Mouse (Mus musculus): ENCODE results near the gene Rbbp8nl. TPM values are rescaled to one million over a fixed set of nuclear protein-coding genes. Genes with fewer than 3 reads are reported as not detected.

The Rbbp8nl gene
- polyA plus RNA-seq, 1 experiment from 2014 or later: 0.18 TPM

- Histone ChIP-seq H3K4me3 (no peak overlapping the region), H3K36me3 (no peaks in the 10 kb centered on the region), H3K4me1 (replicated peaks) (peaks cover 20% of the 10 kb centered on the region), H3K9me3 (no peaks in the 10 kb centered on the region), H3K27ac (peak overlapping the region; percentile 64; the same call in 1 of the 2 replicates), H3K27me3 (ENCODE audit: insufficient read depth, poor library complexity, severe bottlenecking) (no peaks in the 10 kb centered on the region)
- DNase-seq (ENCODE audit: low spot score): peak; percentile 81
- 31% methylated on average over 11 of the region's 11 CpGs for WGBS
Observed at GRCm38 (mm10) chr2:180250930-180251611, 38.6 kb downstream of the Rbbp8nl start.

GRCm38 (mm10) chr2:180248947-180249660, 40.6 kb downstream of the Rbbp8nl start:
- Histone ChIP-seq H3K4me1 (replicated peaks) (peaks cover 17% of the 10 kb centered on the region), H3K27ac (no peak overlapping the region; the same call in 1 of the 2 replicates), H3K27me3 (ENCODE audit: insufficient read depth, poor library complexity, severe bottlenecking) (no peaks in the 10 kb centered on the region), H3K4me3 (no peak overlapping the region), H3K9me3 (no peaks in the 10 kb centered on the region), H3K36me3 (no peaks in the 10 kb centered on the region)
- no peak for DNase-seq (ENCODE audit: low spot score)
- WGBS: 57% methylated on average over 9 of the region's 9 CpGs

- H3K27me3 ChIP-seq (ENCODE audit: insufficient read depth, poor library complexity, severe bottlenecking): no peaks in the 10 kb centered on the region
- DNase-seq (ENCODE audit: low spot score): no peak
- no peaks in the 10 kb centered on the region for H3K9me3 ChIP-seq
- H3K4me1 ChIP-seq (replicated peaks): peaks cover 17% of the 10 kb centered on the region
- 90% methylated on average over 5 of the region's 5 CpGs for WGBS
- H3K27ac ChIP-seq: no peak overlapping the region
- no peaks in the 10 kb centered on the region for H3K36me3 ChIP-seq
- H3K4me3 ChIP-seq: no peak overlapping the region
Observed at GRCm38 (mm10) chr2:180247916-180248315, 41.8 kb downstream of the Rbbp8nl start.

DNA sequence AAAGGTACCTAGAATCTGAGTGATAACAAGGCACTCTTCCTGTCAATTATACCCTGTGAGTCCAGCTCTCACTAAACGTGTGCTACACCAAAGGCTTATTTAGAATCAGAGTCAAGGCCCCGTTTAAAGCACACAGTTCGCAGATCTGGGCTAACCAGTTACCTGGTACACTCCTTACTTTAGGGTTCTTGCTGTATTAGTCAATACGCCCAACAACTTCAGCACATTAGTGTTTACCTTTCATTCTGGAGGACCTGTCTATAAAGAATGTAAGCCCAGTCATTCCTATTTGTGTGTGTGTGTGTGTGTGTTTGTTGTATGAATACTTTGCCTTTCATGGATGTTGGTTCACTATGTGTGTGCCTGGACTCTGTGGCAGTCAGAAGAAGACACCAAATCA, 46.6 kb downstream of the Rbbp8nl start:
- H3K9me3 ChIP-seq: no peaks in the 10 kb centered on the region
- no peak for DNase-seq (ENCODE audit: low spot score)
- no peak overlapping the region for H3K4me3 ChIP-seq
- H3K27ac ChIP-seq: no peak overlapping the region
- 91% methylated on average over 4 of the region's 4 CpGs for WGBS
- H3K4me1 ChIP-seq (replicated peaks): no peaks in the 10 kb centered on the region
- H3K27me3 ChIP-seq (ENCODE audit: insufficient read depth, poor library complexity, severe bottlenecking): no peaks in the 10 kb centered on the region
- H3K36me3 ChIP-seq: no peaks in the 10 kb centered on the region

DNA sequence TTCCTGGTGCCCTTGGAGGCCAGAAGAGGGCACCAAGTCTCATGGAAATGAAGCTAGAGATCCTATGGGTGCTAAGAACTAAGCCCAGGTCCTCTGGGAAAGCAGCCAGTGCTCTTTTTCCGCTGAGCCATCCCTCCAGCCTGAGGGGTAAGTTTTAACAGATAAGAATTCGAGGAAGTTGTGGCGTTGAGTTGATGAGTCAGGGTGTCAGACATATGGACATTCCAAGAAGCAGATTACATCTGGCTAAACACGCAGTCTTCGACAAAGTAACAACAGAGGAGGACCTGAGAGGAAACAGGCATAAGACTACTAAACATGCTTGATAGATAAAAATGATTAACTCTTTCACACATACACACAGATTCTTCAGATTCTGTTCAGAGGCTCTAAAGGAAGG, 51.1 kb downstream of the Rbbp8nl start:
- DNase-seq (ENCODE audit: low spot score): no peak
- H3K4me1 ChIP-seq (replicated peaks): peaks cover 17% of the 10 kb centered on the region
- no peak overlapping the region for H3K4me3 ChIP-seq
- H3K27me3 ChIP-seq (ENCODE audit: insufficient read depth, poor library complexity, severe bottlenecking): no peaks in the 10 kb centered on the region
- H3K27ac ChIP-seq: no peak overlapping the region
- no peaks in the 10 kb centered on the region for H3K36me3 ChIP-seq
- no peaks in the 10 kb centered on the region for H3K9me3 ChIP-seq
- 88% methylated on average over 5 of the region's 5 CpGs for WGBS

- WGBS: 91% methylated on average over 7 of the region's 7 CpGs
Observed at GRCm38 (mm10) chr2:180237601-180238345, 51.9 kb downstream of the Rbbp8nl start.

GRCm38 (mm10) chr2:180236930-180237329, 52.7 kb downstream of the Rbbp8nl start:
- H3K27ac ChIP-seq: no peak overlapping the region
- no peak overlapping the region for H3K4me3 ChIP-seq
- no peak for DNase-seq (ENCODE audit: low spot score)
- no peaks in the 10 kb centered on the region for H3K36me3 ChIP-seq
- no peaks in the 10 kb centered on the region for H3K9me3 ChIP-seq
- H3K4me1 ChIP-seq (replicated peaks): peaks cover 21% of the 10 kb centered on the region
- H3K27me3 ChIP-seq (ENCODE audit: insufficient read depth, poor library complexity, severe bottlenecking): no peaks in the 10 kb centered on the region
- WGBS: 87% methylated on average over 3 of the region's 3 CpGs

More at GRCm38 (mm10) chr2:180237601-180238345, 51.9 kb downstream of the Rbbp8nl start:
- no peak overlapping the region for H3K27ac ChIP-seq
- H3K4me1 ChIP-seq (replicated peaks): peaks cover 17% of the 10 kb centered on the region
- no peaks in the 10 kb centered on the region for H3K9me3 ChIP-seq
- no peaks in the 10 kb centered on the region for H3K27me3 ChIP-seq (ENCODE audit: insufficient read depth, poor library complexity, severe bottlenecking)
- DNase-seq (ENCODE audit: low spot score): no peak
- no peaks in the 10 kb centered on the region for H3K36me3 ChIP-seq
- H3K4me3 ChIP-seq: no peak overlapping the region

GRCm38 (mm10) chr2:180236500-180236899, 53.2 kb downstream of the Rbbp8nl start:
- 65% methylated on average over 3 of the region's 3 CpGs for WGBS
- DNase-seq (ENCODE audit: low spot score): no peak
- H3K4me1 ChIP-seq (replicated peaks): peaks cover 22% of the 10 kb centered on the region
- no peaks in the 10 kb centered on the region for H3K9me3 ChIP-seq
- H3K27me3 ChIP-seq (ENCODE audit: insufficient read depth, poor library complexity, severe bottlenecking): no peaks in the 10 kb centered on the region
- no peak overlapping the region for H3K4me3 ChIP-seq
- H3K36me3 ChIP-seq: no peaks in the 10 kb centered on the region
- H3K27ac ChIP-seq: peak overlapping the region; percentile 29; the same call in 1 of the 2 replicates

DNA sequence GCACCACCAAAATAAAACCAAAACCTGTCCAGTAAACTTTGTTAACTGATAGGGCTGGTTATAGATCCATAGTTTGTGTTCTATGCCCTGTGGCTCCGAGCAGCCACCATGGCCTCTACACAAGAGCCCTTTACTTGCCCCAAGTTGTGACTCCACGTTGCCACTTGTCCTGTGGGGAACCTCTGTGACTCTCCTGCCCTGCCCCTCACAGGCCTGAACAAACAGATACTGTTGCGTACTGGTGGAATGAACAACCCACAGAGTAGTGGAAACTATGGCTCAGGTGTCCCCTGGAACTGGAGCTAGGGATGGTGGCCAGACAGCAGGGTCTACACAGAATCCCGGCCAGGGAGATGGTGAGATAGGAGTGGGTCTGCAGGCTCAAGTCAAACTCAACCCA, 53.9 kb downstream of the Rbbp8nl start:
- Histone ChIP-seq H3K9me3 (no peaks in the 10 kb centered on the region), H3K4me1 (replicated peaks) (peaks cover 28% of the 10 kb centered on the region), H3K27me3 (ENCODE audit: insufficient read depth, poor library complexity, severe bottlenecking) (no peaks in the 10 kb centered on the region), H3K4me3 (no peak overlapping the region), H3K27ac (peak overlapping the region; percentile 29; the same call in 1 of the 2 replicates), H3K36me3 (no peaks in the 10 kb centered on the region)
- DNase-seq (ENCODE audit: low spot score): no peak
- 88% methylated on average over 4 of the region's 4 CpGs for WGBS

DNA sequence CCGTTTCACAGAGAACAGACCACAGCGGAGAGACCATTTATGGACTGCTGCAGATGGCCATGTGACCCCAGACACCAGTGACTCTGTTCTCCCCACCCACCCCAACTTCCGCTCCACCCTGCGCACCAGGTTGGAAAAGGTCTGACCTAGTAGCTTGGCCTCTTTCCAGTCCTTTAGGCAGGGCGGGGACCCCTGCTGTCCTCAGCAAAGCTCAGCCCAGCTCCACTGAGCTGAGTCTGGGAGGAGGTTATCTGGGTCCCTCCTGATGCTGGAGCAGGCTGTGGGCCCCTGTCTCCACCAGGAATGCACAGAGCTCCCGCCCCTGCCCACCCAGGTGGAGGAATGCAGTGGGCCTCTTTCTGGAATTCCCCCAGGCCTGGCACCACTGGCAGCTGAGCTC, 54.7 kb downstream of the Rbbp8nl start:
- 49% methylated on average over 6 of the region's 6 CpGs for WGBS
- no peak for DNase-seq (ENCODE audit: low spot score)
- H3K27ac ChIP-seq: peak overlapping the region; percentile 54

DNA sequence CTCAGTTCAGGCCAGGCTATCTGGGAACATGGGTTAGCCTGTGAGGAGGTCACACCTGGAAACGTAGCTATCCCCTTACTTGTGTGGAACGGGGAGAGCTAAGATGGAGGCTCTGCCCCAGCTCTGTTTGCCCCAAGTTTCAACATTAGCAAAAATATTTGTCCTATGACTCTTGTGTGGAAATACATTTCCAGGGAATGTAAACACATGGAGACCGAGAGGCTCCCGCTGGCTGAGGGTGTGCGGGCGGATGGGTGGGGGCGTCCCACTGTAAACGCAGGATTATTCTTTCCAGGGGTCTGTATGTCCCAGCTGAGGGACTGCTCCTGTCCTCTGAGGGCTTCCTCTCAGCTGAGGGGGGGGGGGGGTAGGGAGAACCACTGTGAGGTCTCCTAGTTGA, 55.3 kb downstream of the Rbbp8nl start:
- no peak for DNase-seq (ENCODE audit: low spot score)
- H3K4me1 ChIP-seq (replicated peaks): peaks cover 36% of the 10 kb centered on the region
- no peaks in the 10 kb centered on the region for H3K9me3 ChIP-seq
- no peaks in the 10 kb centered on the region for H3K27me3 ChIP-seq (ENCODE audit: insufficient read depth, poor library complexity, severe bottlenecking)
- H3K27ac ChIP-seq: peak overlapping the region; percentile 54
- no peaks in the 10 kb centered on the region for H3K36me3 ChIP-seq
- WGBS: 94% methylated on average over 8 of the region's 8 CpGs
- no peak overlapping the region for H3K4me3 ChIP-seq

More for the DNA sequence above, 54.7 kb downstream of the Rbbp8nl start:
- no peaks in the 10 kb centered on the region for H3K36me3 ChIP-seq
- no peak overlapping the region for H3K4me3 ChIP-seq
- peaks cover 36% of the 10 kb centered on the region for H3K4me1 ChIP-seq (replicated peaks)
- H3K9me3 ChIP-seq: no peaks in the 10 kb centered on the region
- H3K27me3 ChIP-seq (ENCODE audit: insufficient read depth, poor library complexity, severe bottlenecking): no peaks in the 10 kb centered on the region

GRCm38 (mm10) chr2:180233101-180233904, 56.4 kb downstream of the Rbbp8nl start:
- H3K4me1 ChIP-seq (replicated peaks): peaks cover 45% of the 10 kb centered on the region
- no peaks in the 10 kb centered on the region for H3K36me3 ChIP-seq
- no peaks in the 10 kb centered on the region for H3K9me3 ChIP-seq
- no peak overlapping the region for H3K27ac ChIP-seq
- H3K4me3 ChIP-seq: no peak overlapping the region
- H3K27me3 ChIP-seq (ENCODE audit: insufficient read depth, poor library complexity, severe bottlenecking): peaks cover 5% of the 10 kb centered on the region; the same call in 1 of the 2 replicates
- 82% methylated on average over 7 of the region's 7 CpGs for whole genome bisulfite sequencing
- DNase-seq (ENCODE audit: low spot score): no peak

All from hindbrain, embryonic 10.5 days (tissue).